Comparison of ENCODE assay signal across 24 mouse cellular contexts in genomic region chr6:68884130-68884529, GRCm38 (mm10).
"Had no signal": no experiment of that assay in that cellular context is flagged by ENCODE, and none has a peak within 500 bp of the region (broad histone marks: within the 10 kb centered on the region; RNA-seq: fewer than 3 reads in every experiment).

No protein-coding gene starts in this region.

- H3K4me1 ChIP-seq: heart, embryonic 10.5 days; heart, embryonic 12.5 days; hindbrain, embryonic 10.5 days; hindbrain, embryonic 12.5 days; intestine, embryonic 15.5 days; limb, embryonic 13.5 days; limb, embryonic 15.5 days had no signal

- H3K4me2 ChIP-seq: heart, embryonic 12.5 days; hindbrain, embryonic 12.5 days; hindbrain, embryonic 14.5 days; intestine, embryonic 15.5 days; limb, embryonic 13.5 days; limb, embryonic 15.5 days had no signal

- DNase-seq: gastrocnemius, adult 2 months; gastrocnemius, postnatal 10 days; gastrocnemius, postnatal 25 days; heart, adult 18-20 months; heart, postnatal 10 days; heart, postnatal 4 days; kidney, adult 18-20 months; kidney, adult 8-10 months; kidney, postnatal 10 days; kidney, postnatal 25 days; kidney, postnatal 4 days; left cerebral cortex, postnatal 4 days had no signal

- H3K9ac ChIP-seq: heart, embryonic 12.5 days; hindbrain, embryonic 12.5 days; hindbrain, embryonic 14.5 days; intestine, embryonic 15.5 days; limb, embryonic 13.5 days; limb, embryonic 15.5 days had no signal

- H3K36me3 ChIP-seq: heart, embryonic 10.5 days; heart, embryonic 12.5 days; hindbrain, embryonic 10.5 days; hindbrain, embryonic 12.5 days; intestine, embryonic 15.5 days; limb, embryonic 13.5 days; limb, embryonic 15.5 days had no signal

- H3K4me3 ChIP-seq: gastrocnemius, adult 2 months; heart, embryonic 10.5 days; heart, embryonic 12.5 days; hindbrain, embryonic 10.5 days; hindbrain, embryonic 12.5 days; intestine, embryonic 15.5 days; layer of hippocampus, adult 2 months; limb, embryonic 13.5 days; limb, embryonic 15.5 days had no signal

- H3K27ac ChIP-seq: gastrocnemius, adult 2 months; heart, embryonic 10.5 days; hindbrain, embryonic 10.5 days; hindbrain, embryonic 12.5 days; hindbrain, embryonic 14.5 days; intestine, embryonic 15.5 days; layer of hippocampus, adult 2 months; limb, embryonic 13.5 days; limb, embryonic 15.5 days had no signal

- ATAC-seq: hindbrain, embryonic 16.5 days; inflammation-experienced regulatory T-cells, adult 6 months; intestine, embryonic 15.5 days; intestine, postnatal 0 days had no signal

- H3K27me3 ChIP-seq: heart, embryonic 12.5 days; hindbrain, embryonic 12.5 days; intestine, embryonic 15.5 days; limb, embryonic 13.5 days; limb, embryonic 15.5 days had no signal

- H3K9me3 ChIP-seq: heart, embryonic 10.5 days; hindbrain, embryonic 10.5 days; hindbrain, embryonic 12.5 days; intestine, embryonic 15.5 days; limb, embryonic 13.5 days; limb, embryonic 15.5 days had no signal
